Mouse (Mus musculus) stomach, embryonic 14.5 days (tissue): Measurements from ENCODE around the gene Ccp110. TPM values are rescaled to one million over a fixed set of nuclear protein-coding genes. Genes with fewer than 3 reads are reported as not detected.

Source experiments
- ATAC-seq: fragments of 200-750 bp; cut with Nextera tagmentation; 2 replicates; pipeline ENCODE4 v1.8.0; 2017; ENCODE audit warnings: low read depth, moderate TSS enrichment; ENCODE audit not compliant: insufficient number of reproducible peaks, insufficient read depth, low FRiP score
- H3K27ac ChIP-seq: fragments of 300-500 bp; sonication (generic); 2 replicates; pipeline ENCODE4 v1.5.1; 2014; ENCODE audit warnings: mild to moderate bottlenecking, low read length, moderate library complexity, mixed read lengths
- H3K27me3 ChIP-seq: fragments of 300-500 bp; sonication (generic); 2 replicates; pipeline ENCODE4 v1.6.1; 2014; ENCODE audit warnings: low read length, control low read depth, mixed read lengths; ENCODE audit not compliant: control insufficient read depth, insufficient read depth
- H3K36me3 ChIP-seq: fragments of 300-500 bp; sonication (generic); 2 replicates; pipeline ENCODE4 v1.6.1; 2014; ENCODE audit warnings: mild to moderate bottlenecking, control low read depth, low read length, moderate library complexity, mixed read lengths; ENCODE audit not compliant: control insufficient read depth, insufficient read depth
- H3K4me1 ChIP-seq: fragments of 300-500 bp; sonication (generic); 2 replicates; pipeline ENCODE4 v1.6.1; 2014; ENCODE audit warnings: low read length, control low read depth, mixed read lengths; ENCODE audit not compliant: control insufficient read depth, insufficient read depth
- H3K4me2 ChIP-seq: fragments of 300-500 bp; sonication (generic); replicated peaks from 2 replicates; pipeline ENCODE4 v1.6.1; 2014; ENCODE audit warnings: low read depth, low read length, control low read depth
- H3K4me3 ChIP-seq: fragments of 300-500 bp; sonication (generic); 2 replicates; pipeline ENCODE4 v1.5.1; 2014; ENCODE audit warnings: low read depth, low read length, control low read depth
- H3K9ac ChIP-seq: fragments of 300-500 bp; sonication (generic); replicated peaks from 2 replicates; pipeline ENCODE4 v1.6.1; 2014; ENCODE audit warnings: low read depth, mild to moderate bottlenecking, control low read depth, low read length, moderate library complexity, mixed read lengths
- H3K9me3 ChIP-seq: fragments of 300-500 bp; sonication (generic); 2 replicates; pipeline ENCODE4 v1.6.1; 2016; ENCODE audit warnings: low read depth, low read length, control low read depth; ENCODE audit not compliant: control insufficient read depth
- WGBS: fragments of 180-500 bp; shearing (Covaris S2); extraction: QIAGEN DNeasy Blood & Tissue Kit; methylation state at CpG from one replicate; pipeline ENCODE4 v1.1.7; 2014; 5-methylcytosine and 5-hydroxymethylcytosine counted together
- polyA plus RNA-seq: library from polyadenylated mRNA; unstranded; fragments of >200 nt; fragmentation: Nextera tagmentation; extraction: Ambion mirVana; gene quantifications from 2 replicates; pipeline ENCODE4 v1.2.1, GENCODE M21; 2014

The Ccp110 gene
- polyA plus RNA-seq, 1 experiment from 2014 or later, result 12.2 TPM

- H3K4me1 ChIP-seq, result 0 out of 2 replicates have a peak, but pooled peaks cover 3% of the 10 kb centered on the region
- no peaks in the 10 kb centered on the region for H3K9me3 ChIP-seq
- peaks cover 6% of the 10 kb centered on the region; the same call in 1 of the 2 replicates for H3K36me3 ChIP-seq
- no peaks in the 10 kb centered on the region for H3K27me3 ChIP-seq
- no peak for ATAC-seq
- no peak overlapping the region for H3K4me3 ChIP-seq
- WGBS, result 77% methylated on average over 5 of the region's 5 CpGs
- H3K4me2 ChIP-seq, result no peak overlapping the region
- no peak overlapping the region for H3K27ac ChIP-seq
- no peak overlapping the region for H3K9ac ChIP-seq
Measured at GRCm38 (mm10) chr7:118766834-118767224, 54.5 kb downstream of the Ccp110 start.

DNA sequence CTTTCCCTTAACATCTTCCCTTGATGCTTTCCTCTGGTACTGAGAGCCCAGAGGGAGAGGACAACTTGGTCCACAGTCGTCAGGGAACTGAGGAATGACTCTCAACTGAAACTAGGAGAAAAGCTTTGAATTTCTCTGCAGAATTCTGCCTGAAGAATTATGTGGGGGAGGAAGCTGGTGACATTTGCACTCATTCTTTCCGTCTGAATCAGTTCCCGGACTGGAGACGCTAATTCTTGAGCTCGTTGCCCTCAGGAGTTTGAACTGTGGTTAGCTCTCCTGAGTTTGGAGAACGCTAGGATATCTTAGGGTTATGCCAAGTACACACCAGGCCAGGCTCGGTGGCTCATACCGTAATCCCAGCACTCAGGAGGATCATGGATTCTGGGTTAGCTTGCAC lies 56.9 kb downstream of the Ccp110 start:
- no peak overlapping the region for H3K4me2 ChIP-seq
- H3K27me3 ChIP-seq, result no peaks in the 10 kb centered on the region
- H3K36me3 ChIP-seq, result no peaks in the 10 kb centered on the region; the same call in 1 of the 2 replicates
- H3K4me1 ChIP-seq, result 0 out of 2 replicates have a peak, but pooled peaks cover 3% of the 10 kb centered on the region
- H3K9me3 ChIP-seq, result no peaks in the 10 kb centered on the region
- no peak overlapping the region for H3K4me3 ChIP-seq
- 48% methylated on average over 8 of the region's 8 CpGs for WGBS
- no peak for ATAC-seq
- H3K9ac ChIP-seq, result no peak overlapping the region
- H3K27ac ChIP-seq, result no peak overlapping the region

GRCm38 (mm10) chr7:118769655-118770054 lies 57.3 kb downstream of the Ccp110 start:
- H3K4me2 ChIP-seq, result no peak overlapping the region
- H3K4me3 ChIP-seq, result no peak overlapping the region
- no peaks in the 10 kb centered on the region for H3K27me3 ChIP-seq
- H3K9me3 ChIP-seq, result no peaks in the 10 kb centered on the region
- H3K9ac ChIP-seq, result no peak overlapping the region
- 0 out of 2 replicates have a peak, but pooled peaks cover 3% of the 10 kb centered on the region for H3K4me1 ChIP-seq
- no peak for ATAC-seq
- 15% methylated on average over 1 of the region's 1 CpGs for WGBS
- no peaks in the 10 kb centered on the region; the same call in 1 of the 2 replicates for H3K36me3 ChIP-seq
- H3K27ac ChIP-seq, result no peak overlapping the region

GRCm38 (mm10) chr7:118773027-118773426 lies 60.7 kb downstream of the Ccp110 start:
- H3K9me3 ChIP-seq, result no peaks in the 10 kb centered on the region
- no peaks in the 10 kb centered on the region for H3K27me3 ChIP-seq
- no peak overlapping the region for H3K9ac ChIP-seq
- WGBS, result 91% methylated on average over 12 of the region's 12 CpGs
- H3K4me1 ChIP-seq, result 0 out of 2 replicates have a peak, but pooled peaks cover 3% of the 10 kb centered on the region
- no peak overlapping the region for H3K27ac ChIP-seq
- no peak overlapping the region for H3K4me3 ChIP-seq
- no peak overlapping the region for H3K4me2 ChIP-seq
- H3K36me3 ChIP-seq, result peaks cover 9% of the 10 kb centered on the region; the same call in 1 of the 2 replicates
- ATAC-seq, result no peak

- WGBS, result 88% methylated on average over 7 of the region's 7 CpGs
- no peak overlapping the region for H3K4me3 ChIP-seq
- H3K4me1 ChIP-seq, result no peaks in the 10 kb centered on the region
- H3K36me3 ChIP-seq, result peaks cover 15% of the 10 kb centered on the region; the same call in 1 of the 2 replicates
- ATAC-seq, result no peak
- H3K9me3 ChIP-seq, result no peaks in the 10 kb centered on the region
- no peak overlapping the region for H3K27ac ChIP-seq
- no peak overlapping the region for H3K9ac ChIP-seq
- H3K27me3 ChIP-seq, result no peaks in the 10 kb centered on the region
- H3K4me2 ChIP-seq, result no peak overlapping the region
Measured at GRCm38 (mm10) chr7:118775991-118776390, 63.6 kb downstream of the Ccp110 start.

DNA sequence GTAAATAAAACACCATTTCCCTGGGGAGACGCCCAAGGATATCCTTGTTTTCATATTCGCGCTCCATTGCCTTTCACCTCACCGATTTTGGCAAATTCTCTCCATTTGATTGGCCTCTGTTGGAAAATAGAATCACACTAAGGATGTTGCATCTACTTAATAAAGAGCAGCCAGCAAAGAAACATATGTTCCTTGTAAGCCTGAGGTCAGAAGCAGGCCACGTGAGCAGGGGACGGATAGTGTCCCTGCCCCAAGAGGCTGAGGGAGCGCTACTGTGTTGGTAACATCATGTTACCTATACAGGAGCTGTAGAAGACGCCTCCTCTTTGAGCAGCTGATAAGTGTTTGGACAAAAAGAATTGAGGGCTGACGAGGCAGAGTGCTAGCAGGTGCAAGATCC lies 64.1 kb downstream of the Ccp110 start:
- Histone ChIP-seq H3K36me3 (peaks cover 18% of the 10 kb centered on the region; the same call in 1 of the 2 replicates), H3K4me2 (no peak overlapping the region), H3K9me3 (no peaks in the 10 kb centered on the region), H3K4me3 (no peak overlapping the region), H3K9ac (no peak overlapping the region), H3K27ac (no peak overlapping the region), H3K27me3 (no peaks in the 10 kb centered on the region), H3K4me1 (no peaks in the 10 kb centered on the region)
- no peak for ATAC-seq
- 89% methylated on average over 9 of the region's 9 CpGs for WGBS

- no peak overlapping the region for H3K4me3 ChIP-seq
- H3K27ac ChIP-seq, result no peak overlapping the region
- WGBS, result 75% methylated on average over 10 of the region's 10 CpGs
- no peak overlapping the region for H3K4me2 ChIP-seq
- no peaks in the 10 kb centered on the region for H3K27me3 ChIP-seq
- no peaks in the 10 kb centered on the region for H3K9me3 ChIP-seq
- H3K4me1 ChIP-seq, result no peaks in the 10 kb centered on the region
- ATAC-seq, result no peak
- H3K9ac ChIP-seq, result no peak overlapping the region
- peaks cover 18% of the 10 kb centered on the region; the same call in 1 of the 2 replicates for H3K36me3 ChIP-seq
Measured at GRCm38 (mm10) chr7:118777598-118778394, 65.4 kb downstream of the Ccp110 start.

DNA sequence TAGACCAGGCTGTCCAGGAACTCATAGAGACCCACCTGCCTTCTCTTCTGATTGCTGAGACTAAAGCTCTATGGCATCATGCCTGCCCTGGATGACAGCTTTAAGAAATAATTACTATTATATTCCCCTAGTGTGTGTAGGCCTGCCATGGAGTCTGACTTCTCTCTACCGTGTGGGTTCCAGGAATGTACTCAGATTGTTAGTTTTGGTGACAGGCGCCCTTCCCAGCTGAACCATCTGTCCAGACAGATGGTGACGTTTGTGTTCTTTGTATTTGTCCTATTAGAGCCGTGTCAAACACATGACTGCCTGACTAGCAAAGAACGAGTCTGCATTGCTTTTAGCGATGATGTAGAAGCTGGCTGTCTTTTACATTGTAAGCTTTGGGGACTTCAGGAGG lies 66.2 kb downstream of the Ccp110 start:
- H3K36me3 ChIP-seq, result peaks cover 18% of the 10 kb centered on the region; the same call in 1 of the 2 replicates
- no peak overlapping the region for H3K4me3 ChIP-seq
- 79% methylated on average over 6 of the region's 6 CpGs for WGBS
- ATAC-seq, result no peak
- no peak overlapping the region for H3K4me2 ChIP-seq
- no peaks in the 10 kb centered on the region for H3K27me3 ChIP-seq
- H3K9me3 ChIP-seq, result no peaks in the 10 kb centered on the region
- no peaks in the 10 kb centered on the region for H3K4me1 ChIP-seq
- no peak overlapping the region for H3K9ac ChIP-seq
- H3K27ac ChIP-seq, result no peak overlapping the region
